Mouse (Mus musculus): ENCODE measurements around the gene Ssr2. TPM values are rescaled to one million over a fixed set of nuclear protein-coding genes. Genes with fewer than 3 reads are reported as not detected.
A peak's percentile ranks its signal among the peaks of the same experiment; 100 is the strongest.
"Not testable (repeated sequence)": the region's sequence is repeated elsewhere in the genome, so short reads cannot be mapped to it uniquely, and the experiment has no call there.

Ssr2 gene
- polyA plus RNA-seq, 1 experiment: 77.2 TPM

- no peak for TF ChIP-seq CTCF (IDR thresholded peaks at IDR 0.05; ENCODE audit: extremely low read depth, insufficient read depth, insufficient read length, insufficient replicate concordance)
- no peak for TF ChIP-seq POLR2A (IDR thresholded peaks at IDR 0.05; ENCODE audit: low read depth, low read length)
- no peak overlapping the region for H3K27ac ChIP-seq (ENCODE audit: insufficient read depth, low read length)
- DNase-seq (ENCODE audit: low read depth in 1 of 2, low spot score in 2 of 2): no peak
- 100% methylated on average over 1 of the region's 1 CpGs for WGBS
- H3K27me3 ChIP-seq (ENCODE audit: control insufficient read depth, insufficient read depth, low read length): no peaks in the 10 kb centered on the region
- H3K4me3 ChIP-seq (ENCODE audit: extremely low read depth, insufficient read depth, insufficient read length): no peak overlapping the region
- H3K4me1 ChIP-seq (ENCODE audit: control insufficient read depth, insufficient read depth, insufficient read length): no peaks in the 10 kb centered on the region
- peaks cover 9% of the 10 kb centered on the region; the same call in 1 of the 2 replicates for H3K36me3 ChIP-seq (ENCODE audit: control insufficient read depth, insufficient read depth, low read length)
Observed at GRCm38 (mm10) chr3:88571856-88572255, 3.8 kb upstream of the Ssr2 start.

DNA sequence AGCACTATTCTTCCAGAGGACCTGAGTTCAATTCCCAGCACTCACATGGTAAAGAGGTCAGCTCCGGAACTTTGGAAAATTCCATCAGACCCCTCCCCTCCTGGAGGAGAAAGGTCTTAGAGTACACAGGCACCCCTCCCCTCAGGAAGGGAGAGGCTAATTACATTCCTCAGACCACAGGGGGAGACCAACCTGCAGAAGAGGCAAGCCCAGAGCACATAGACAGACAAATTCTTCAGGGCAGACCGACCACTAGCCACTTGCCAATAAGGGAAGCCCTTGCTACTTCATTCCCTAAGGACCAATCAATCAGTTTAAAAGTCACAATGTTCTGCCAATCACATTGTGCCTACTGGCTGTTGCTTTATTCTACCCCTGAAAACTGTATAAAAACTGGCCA, 2.8 kb upstream of the Ssr2 start:
- Histone ChIP-seq H3K36me3 (ENCODE audit: control insufficient read depth, insufficient read depth, low read length) (peaks cover 8% of the 10 kb centered on the region; the same call in 1 of the 2 replicates), H3K27me3 (ENCODE audit: control insufficient read depth, insufficient read depth, low read length) (no peaks in the 10 kb centered on the region), H3K4me1 (ENCODE audit: control insufficient read depth, insufficient read depth, insufficient read length) (no peaks in the 10 kb centered on the region), H3K4me3 (ENCODE audit: extremely low read depth, insufficient read depth, insufficient read length) (no peak overlapping the region), H3K27ac (ENCODE audit: insufficient read depth, low read length) (no peak overlapping the region)
- TF ChIP-seq CTCF (IDR thresholded peaks at IDR 0.05; ENCODE audit: extremely low read depth, insufficient read depth, insufficient read length, insufficient replicate concordance) (no peak), POLR2A (IDR thresholded peaks at IDR 0.05; ENCODE audit: low read depth, low read length) (no peak)
- WGBS: 82% methylated on average over 2 of the region's 2 CpGs
- DNase-seq (ENCODE audit: low read depth in 1 of 2, low spot score in 2 of 2): no peak

- Histone ChIP-seq H3K4me3 (ENCODE audit: extremely low read depth, insufficient read depth, insufficient read length) (no peak overlapping the region), H3K36me3 (ENCODE audit: control insufficient read depth, insufficient read depth, low read length) (no peaks in the 10 kb centered on the region), H3K27ac (ENCODE audit: insufficient read depth, low read length) (no peak overlapping the region), H3K4me1 (ENCODE audit: control insufficient read depth, insufficient read depth, insufficient read length) (no peaks in the 10 kb centered on the region), H3K27me3 (ENCODE audit: control insufficient read depth, insufficient read depth, low read length) (no peaks in the 10 kb centered on the region)
- TF ChIP-seq CTCF (IDR thresholded peaks at IDR 0.05; ENCODE audit: extremely low read depth, insufficient read depth, insufficient read length, insufficient replicate concordance) (no peak), POLR2A (IDR thresholded peaks at IDR 0.05; ENCODE audit: low read depth, low read length) (no peak)
- WGBS: 87% methylated on average over 2 of the region's 2 CpGs
- DNase-seq (ENCODE audit: low read depth in 1 of 2, low spot score in 2 of 2): no peak
Observed at GRCm38 (mm10) chr3:88573810-88574209, 1.9 kb upstream of the Ssr2 start.

DNA sequence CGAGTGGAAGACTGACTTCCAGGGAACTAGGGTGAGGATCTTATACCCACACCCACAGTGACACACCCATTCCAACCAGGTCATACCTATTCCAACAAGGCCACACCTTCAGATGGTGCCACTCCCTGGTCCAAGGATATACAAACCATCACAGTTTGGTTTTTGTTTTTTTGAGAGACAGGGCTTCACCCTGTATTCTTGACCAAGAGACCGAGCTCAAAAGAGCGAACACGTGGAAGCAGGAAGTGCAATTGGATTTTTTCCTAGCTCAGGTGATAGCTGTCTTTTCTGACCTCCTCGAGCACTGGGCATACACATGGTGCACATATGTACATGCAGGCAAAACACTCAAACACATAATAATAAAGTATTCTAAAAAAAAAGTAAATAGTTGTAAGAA, 2.2 kb downstream of the Ssr2 start:
- not testable (repeated sequence) for DNase-seq (ENCODE audit: low read depth in 1 of 2, low spot score in 2 of 2); H3K4me3 ChIP-seq (ENCODE audit: extremely low read depth, insufficient read depth, insufficient read length); H3K27ac ChIP-seq (ENCODE audit: insufficient read depth, low read length); H3K27me3 ChIP-seq (ENCODE audit: control insufficient read depth, insufficient read depth, low read length); H3K4me1 ChIP-seq (ENCODE audit: control insufficient read depth, insufficient read depth, insufficient read length); H3K36me3 ChIP-seq (ENCODE audit: control insufficient read depth, insufficient read depth, low read length)
- WGBS: 86% methylated on average over 5 of the region's 5 CpGs

GRCm38 (mm10) chr3:88578498-88579424, 3.1 kb downstream of the Ssr2 start:
- TF ChIP-seq CTCF (IDR thresholded peaks at IDR 0.05; ENCODE audit: extremely low read depth, insufficient read depth, insufficient read length, insufficient replicate concordance) (no peak), POLR2A (IDR thresholded peaks at IDR 0.05; ENCODE audit: low read depth, low read length) (no peak)
- Histone ChIP-seq H3K4me3 (ENCODE audit: extremely low read depth, insufficient read depth, insufficient read length) (0 out of 2 replicates have a peak overlapping the region, but pooled peaks have one; percentile 94), H3K36me3 (ENCODE audit: control insufficient read depth, insufficient read depth, low read length) (peaks cover 6% of the 10 kb centered on the region; the same call in 1 of the 2 replicates), H3K27ac (ENCODE audit: insufficient read depth, low read length) (no peak overlapping the region), H3K4me1 (ENCODE audit: control insufficient read depth, insufficient read depth, insufficient read length) (peaks cover 3% of the 10 kb centered on the region; the same call in 1 of the 2 replicates), H3K27me3 (ENCODE audit: control insufficient read depth, insufficient read depth, low read length) (no peaks in the 10 kb centered on the region)
- 51% methylated on average over 8 of the region's 8 CpGs for WGBS
- DNase-seq (ENCODE audit: low read depth in 1 of 2, low spot score in 2 of 2): no peak

GRCm38 (mm10) chr3:88579454-88580117, 3.9 kb downstream of the Ssr2 start:
- DNase-seq (ENCODE audit: low read depth in 1 of 2, low spot score in 2 of 2): peak; percentile 59 to 70
- Histone ChIP-seq H3K27me3 (ENCODE audit: control insufficient read depth, insufficient read depth, low read length) (no peaks in the 10 kb centered on the region), H3K4me1 (ENCODE audit: control insufficient read depth, insufficient read depth, insufficient read length) (peaks cover 3% of the 10 kb centered on the region; the same call in 1 of the 2 replicates), H3K36me3 (ENCODE audit: control insufficient read depth, insufficient read depth, low read length) (peaks cover 6% of the 10 kb centered on the region; the same call in 1 of the 2 replicates), H3K27ac (ENCODE audit: insufficient read depth, low read length) (peak overlapping the region; percentile 54; the same call in 1 of the 2 replicates), H3K4me3 (ENCODE audit: extremely low read depth, insufficient read depth, insufficient read length) (peak overlapping the region; percentile 94)
- under 1% methylated on average over 34 of the region's 34 CpGs for WGBS
- TF ChIP-seq CTCF (IDR thresholded peaks at IDR 0.05; ENCODE audit: extremely low read depth, insufficient read depth, insufficient read length, insufficient replicate concordance) (no peak), POLR2A (IDR thresholded peaks at IDR 0.05; ENCODE audit: low read depth, low read length) (peak; percentile 63; the same call in 1 of the 2 replicates)
